Mouse (Mus musculus) heart, embryonic 12.5 days (tissue): ENCODE measurements at regions not wholly inside any gene's neighbourhood (a gene's known extent, or its start where the extent isn't known, plus 50 kb on each side); places are given as distances from the start of the nearest gene placed in this dataset.

Source experiments
- ATAC-seq: fragments of 200-750 bp; cut with Nextera tagmentation; 2 replicates; pipeline ENCODE4 v1.8.0; 2017; ENCODE audit warnings: moderate TSS enrichment, moderate library complexity; ENCODE audit not compliant: insufficient number of reproducible peaks, low FRiP score
- H3K27ac ChIP-seq: fragments of 300-500 bp; sonication (generic); 2 replicates; pipeline ENCODE4 v1.5.1; 2016; ENCODE audit warnings: mild to moderate bottlenecking, moderate library complexity; ENCODE audit not compliant: poor library complexity, severe bottlenecking
- H3K27me3 ChIP-seq: fragments of 300-500 bp; sonication (generic); replicated peaks from 2 replicates; pipeline ENCODE4 v1.6.1; 2016; ENCODE audit warnings: mild to moderate bottlenecking, moderate library complexity
- H3K36me3 ChIP-seq: fragments of 300-500 bp; sonication (generic); 2 replicates; pipeline ENCODE4 v1.6.1; 2016; ENCODE audit warnings: mild to moderate bottlenecking, moderate library complexity
- H3K4me1 ChIP-seq: fragments of 300-500 bp; sonication (generic); replicated peaks from 2 replicates; pipeline ENCODE4 v1.6.1; 2016; ENCODE audit warnings: mild to moderate bottlenecking
- H3K4me2 ChIP-seq: fragments of 300-500 bp; sonication (generic); 2 replicates; pipeline ENCODE4 v1.6.1; 2016; ENCODE audit warnings: mild to moderate bottlenecking, moderate library complexity
- H3K4me3 ChIP-seq: fragments of 300-500 bp; sonication (generic); 2 replicates; pipeline ENCODE4 v1.5.1; 2016; ENCODE audit warnings: mild to moderate bottlenecking
- H3K9ac ChIP-seq: fragments of 300-500 bp; sonication (generic); 2 replicates; pipeline ENCODE4 v1.6.1; 2016; ENCODE audit warnings: mild to moderate bottlenecking, moderate library complexity
- H3K9me3 ChIP-seq: fragments of 300-500 bp; sonication (generic); replicated peaks from 2 replicates; pipeline ENCODE4 v1.6.1; 2016; ENCODE audit warnings: mild to moderate bottlenecking, moderate library complexity
- WGBS: fragments of 180-500 bp; shearing (Covaris S2); methylation state at CpG from one replicate; pipeline ENCODE4 v1.1.7; 2016; 5-methylcytosine and 5-hydroxymethylcytosine counted together

GRCm38 (mm10) chr12:118703730-118704129 lies 142.4 kb upstream of the Sp8 start:
- ATAC-seq = no peak
- Histone ChIP-seq H3K4me2 (no peak overlapping the region), H3K4me3 (no peak overlapping the region), H3K27ac (no peak overlapping the region), H3K27me3 (no peaks in the 10 kb centered on the region), H3K9ac (no peak overlapping the region), H3K9me3 (no peaks in the 10 kb centered on the region), H3K4me1 (no peaks in the 10 kb centered on the region), H3K36me3 (no peaks in the 10 kb centered on the region)
- WGBS = 66% methylated on average over 12 of the region's 12 CpGs

GRCm38 (mm10) chr12:118703068-118703662 lies 143.0 kb upstream of the Sp8 start:
- H3K4me2 ChIP-seq = no peak overlapping the region
- no peaks in the 10 kb centered on the region for H3K27me3 ChIP-seq
- WGBS = 64% methylated on average over 11 of the region's 11 CpGs
- no peak overlapping the region for H3K9ac ChIP-seq
- H3K36me3 ChIP-seq = no peaks in the 10 kb centered on the region
- ATAC-seq = no peak
- no peak overlapping the region for H3K4me3 ChIP-seq
- H3K4me1 ChIP-seq = no peaks in the 10 kb centered on the region
- no peaks in the 10 kb centered on the region for H3K9me3 ChIP-seq
- no peak overlapping the region for H3K27ac ChIP-seq

- WGBS = 69% methylated on average over 2 of the region's 2 CpGs
- H3K9ac ChIP-seq = no peak overlapping the region
- H3K27me3 ChIP-seq = no peaks in the 10 kb centered on the region
- no peak overlapping the region for H3K4me3 ChIP-seq
- ATAC-seq = no peak
- no peaks in the 10 kb centered on the region for H3K4me1 ChIP-seq
- H3K36me3 ChIP-seq = no peaks in the 10 kb centered on the region
- H3K27ac ChIP-seq = no peak overlapping the region
- H3K4me2 ChIP-seq = no peak overlapping the region
- no peaks in the 10 kb centered on the region for H3K9me3 ChIP-seq
These were observed 144.3 kb upstream of the Sp8 start for GRCm38 (mm10) chr12:118701838-118702237.

GRCm38 (mm10) chr12:118698110-118698509 lies 148.0 kb upstream of the Sp8 start:
- H3K4me3 ChIP-seq = no peak overlapping the region
- H3K4me1 ChIP-seq = no peaks in the 10 kb centered on the region
- no peaks in the 10 kb centered on the region for H3K9me3 ChIP-seq
- no peak overlapping the region for H3K4me2 ChIP-seq
- no peaks in the 10 kb centered on the region for H3K27me3 ChIP-seq
- no peaks in the 10 kb centered on the region for H3K36me3 ChIP-seq
- no peak for ATAC-seq
- no peak overlapping the region for H3K27ac ChIP-seq
- no peak overlapping the region for H3K9ac ChIP-seq

- no peak overlapping the region for H3K4me3 ChIP-seq
- H3K9ac ChIP-seq = no peak overlapping the region
- no peaks in the 10 kb centered on the region for H3K4me1 ChIP-seq
- no peak overlapping the region for H3K4me2 ChIP-seq
- no peaks in the 10 kb centered on the region for H3K9me3 ChIP-seq
- WGBS = 64% methylated on average over 2 of the region's 2 CpGs
- H3K27me3 ChIP-seq = no peaks in the 10 kb centered on the region
- no peak overlapping the region for H3K27ac ChIP-seq
- no peaks in the 10 kb centered on the region for H3K36me3 ChIP-seq
- peak; percentile 66; the same call in 1 of the 2 replicates for ATAC-seq
These were observed 151.4 kb upstream of the Sp8 start for GRCm38 (mm10) chr12:118694701-118695100.

- no peaks in the 10 kb centered on the region for H3K4me1 ChIP-seq
- no peak overlapping the region for H3K4me2 ChIP-seq
- no peaks in the 10 kb centered on the region for H3K9me3 ChIP-seq
- no peak overlapping the region for H3K4me3 ChIP-seq
- H3K9ac ChIP-seq = no peak overlapping the region
- H3K27ac ChIP-seq = no peak overlapping the region
- no peak for ATAC-seq
- H3K36me3 ChIP-seq = no peaks in the 10 kb centered on the region
- 77% methylated on average over 1 of the region's 1 CpGs for WGBS
- H3K27me3 ChIP-seq = no peaks in the 10 kb centered on the region
These were observed 163.2 kb upstream of the Sp8 start for GRCm38 (mm10) chr12:118682902-118683301.

- no peak overlapping the region for H3K27ac ChIP-seq
- H3K9me3 ChIP-seq = no peaks in the 10 kb centered on the region
- no peak overlapping the region for H3K4me3 ChIP-seq
- no peaks in the 10 kb centered on the region for H3K4me1 ChIP-seq
- no peaks in the 10 kb centered on the region for H3K27me3 ChIP-seq
- ATAC-seq = no peak
- H3K9ac ChIP-seq = no peak overlapping the region
- no peaks in the 10 kb centered on the region for H3K36me3 ChIP-seq
- no peak overlapping the region for H3K4me2 ChIP-seq
- 82% methylated on average over 4 of the region's 4 CpGs for WGBS
These were observed 168.1 kb upstream of the Sp8 start for GRCm38 (mm10) chr12:118677989-118678388.

- WGBS = 45% methylated on average over 9 of the region's 9 CpGs
- no peaks in the 10 kb centered on the region for H3K36me3 ChIP-seq
- no peaks in the 10 kb centered on the region for H3K4me1 ChIP-seq
- no peak overlapping the region for H3K27ac ChIP-seq
- H3K27me3 ChIP-seq = peaks cover 4% of the 10 kb centered on the region; the same call in 1 of the 2 replicates
- no peak overlapping the region for H3K4me3 ChIP-seq
- no peaks in the 10 kb centered on the region for H3K9me3 ChIP-seq
- no peak overlapping the region for H3K9ac ChIP-seq
- H3K4me2 ChIP-seq = no peak overlapping the region
- ATAC-seq = no peak
These were observed 184.6 kb upstream of the Sp8 start for GRCm38 (mm10) chr12:118661575-118661974.

GRCm38 (mm10) chr12:118661214-118661486 lies 185.0 kb upstream of the Sp8 start:
- Histone ChIP-seq H3K4me1 (no peaks in the 10 kb centered on the region), H3K27ac (no peak overlapping the region), H3K9me3 (no peaks in the 10 kb centered on the region), H3K4me3 (peak overlapping the region; percentile 25), H3K9ac (0 out of 2 replicates have a peak overlapping the region, but pooled peaks have one; percentile 5), H3K36me3 (no peaks in the 10 kb centered on the region), H3K4me2 (peak overlapping the region; percentile 56), H3K27me3 (peaks cover 4% of the 10 kb centered on the region; the same call in 1 of the 2 replicates)
- no peak for ATAC-seq
- WGBS = 12% methylated on average over 5 of the region's 5 CpGs

GRCm38 (mm10) chr12:118660384-118661213 lies 185.5 kb upstream of the Sp8 start:
- H3K9me3 ChIP-seq = no peaks in the 10 kb centered on the region
- H3K4me1 ChIP-seq = no peaks in the 10 kb centered on the region
- 10% methylated on average over 12 of the region's 12 CpGs for WGBS
- ATAC-seq = no peak
- 0 out of 2 replicates have a peak overlapping the region, but pooled peaks have one; percentile 5 for H3K9ac ChIP-seq
- H3K27me3 ChIP-seq = peaks cover 4% of the 10 kb centered on the region; the same call in 1 of the 2 replicates
- H3K4me2 ChIP-seq = peak overlapping the region; percentile 56
- H3K27ac ChIP-seq = no peak overlapping the region
- H3K4me3 ChIP-seq = peak overlapping the region; percentile 25
- no peaks in the 10 kb centered on the region for H3K36me3 ChIP-seq

GRCm38 (mm10) chr12:118659240-118660120 lies 186.6 kb upstream of the Sp8 start:
- Histone ChIP-seq H3K9ac (no peak overlapping the region), H3K4me3 (no peak overlapping the region), H3K9me3 (no peaks in the 10 kb centered on the region), H3K27me3 (peaks cover 4% of the 10 kb centered on the region; the same call in 1 of the 2 replicates), H3K4me2 (no peak overlapping the region), H3K27ac (no peak overlapping the region), H3K36me3 (no peaks in the 10 kb centered on the region), H3K4me1 (no peaks in the 10 kb centered on the region)
- ATAC-seq = no peak
- 62% methylated on average over 14 of the region's 14 CpGs for WGBS
